Mouse (Mus musculus) adrenal gland (tissue): Measurements from ENCODE around the gene Pxdn.

Experiments used
- intact Hi-C: fragments of 180-260 bp; cut with DNase I; formaldehyde crosslinking; loops from one replicate; pipeline ENCODE4 v1.15.1; 2025
- long read RNA-seq, 2 experiments: library from polyadenylated mRNA; unstranded; transcript quantifications; one replicate each; pipeline ENCODE4 v2.0.0; 2020; ENCODE audit warnings: borderline replicate concordance in 1 of 2; ENCODE audit not compliant: insufficient replicate concordance in 1 of 2

Pxdn gene
- long read RNA-seq, experiment 1, partial matches to known transcripts: 1 of 5 reads
- long read RNA-seq, experiment 1, other reads (novel, unspliced or antisense): 4 of 5 reads
- long read RNA-seq, experiment 2, partial matches to known transcripts: 4 of 4 reads
- long read RNA-seq, experiment 2, other reads (novel, unspliced or antisense): 0 of 4 reads

DNA sequence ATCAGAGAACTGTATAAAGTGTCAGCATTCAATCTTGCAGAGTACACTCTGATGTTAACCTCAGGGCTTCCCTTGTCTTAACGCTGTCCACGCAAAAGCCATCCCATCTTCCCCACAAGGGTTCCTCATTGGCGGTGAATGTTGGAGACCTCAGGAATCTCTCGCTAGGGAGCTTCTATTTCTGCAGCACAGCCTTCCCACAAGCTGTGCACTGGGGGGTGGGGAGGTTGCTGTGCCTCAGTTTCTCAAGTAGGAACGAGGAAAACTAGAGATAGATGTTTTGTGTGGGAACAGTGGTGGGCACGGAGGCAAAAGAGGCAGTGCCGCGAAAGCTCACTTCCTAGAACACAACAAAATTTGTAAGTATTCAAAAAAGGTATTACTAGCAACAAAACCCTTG, at the start of gene Pxdn:
Gene Pxdn (plus strand): TSS at position 301 of the 400 bp plus-strand sequence.
- intact Hi-C loops: loop anchor here (5.0 kb wide), 1 partner anchor 40 kb away; no protein-coding TSS in a partner anchor

DNA sequence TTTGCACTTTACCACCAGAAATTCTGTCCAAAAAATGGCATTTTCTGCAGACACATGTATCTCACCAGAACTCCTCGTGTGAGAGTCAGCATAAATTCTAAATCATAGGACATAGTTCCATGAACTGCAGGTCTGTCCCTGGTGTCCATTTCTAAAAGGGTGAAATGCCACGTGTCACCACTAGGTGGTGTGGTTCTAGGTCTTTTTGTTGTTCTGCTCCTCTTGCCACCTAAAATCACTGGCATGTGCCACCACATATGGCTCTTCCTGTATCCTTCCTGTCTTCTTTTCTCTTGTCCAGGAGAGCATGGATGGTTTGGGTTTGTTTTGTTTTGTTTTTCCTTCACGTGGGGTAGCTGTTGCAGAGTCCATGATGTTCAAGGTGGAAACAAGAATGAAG, 42.7 kb upstream of the Pxdn start:
- intact Hi-C loops: no loop called here

DNA sequence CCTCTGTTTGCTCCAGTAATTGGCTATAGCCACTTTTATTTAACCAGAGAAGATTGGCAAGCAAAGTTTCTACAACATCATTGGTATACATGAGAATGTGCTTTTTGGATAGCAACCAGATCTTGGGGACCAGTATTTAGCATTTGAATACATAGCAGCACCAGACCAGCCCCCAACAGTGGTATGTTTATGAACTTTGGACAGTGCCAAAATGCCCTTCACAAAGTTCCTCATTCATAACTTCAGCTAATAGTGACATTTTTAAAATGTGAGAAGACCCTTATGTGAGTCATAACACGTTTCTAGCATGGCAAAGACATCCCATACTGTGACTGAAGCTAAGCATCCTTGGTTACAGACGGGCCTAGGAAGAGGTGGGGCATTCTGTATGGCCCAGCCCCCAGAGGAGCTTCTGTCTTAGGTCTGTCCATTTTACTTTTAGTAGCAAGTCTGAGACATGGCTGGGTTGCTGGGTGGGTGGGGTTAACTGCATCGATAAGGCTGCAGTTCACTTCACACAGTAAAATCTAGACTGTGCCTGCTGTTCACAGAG, 39.8 kb upstream of the Pxdn start:
- intact Hi-C loops: no loop called here

DNA sequence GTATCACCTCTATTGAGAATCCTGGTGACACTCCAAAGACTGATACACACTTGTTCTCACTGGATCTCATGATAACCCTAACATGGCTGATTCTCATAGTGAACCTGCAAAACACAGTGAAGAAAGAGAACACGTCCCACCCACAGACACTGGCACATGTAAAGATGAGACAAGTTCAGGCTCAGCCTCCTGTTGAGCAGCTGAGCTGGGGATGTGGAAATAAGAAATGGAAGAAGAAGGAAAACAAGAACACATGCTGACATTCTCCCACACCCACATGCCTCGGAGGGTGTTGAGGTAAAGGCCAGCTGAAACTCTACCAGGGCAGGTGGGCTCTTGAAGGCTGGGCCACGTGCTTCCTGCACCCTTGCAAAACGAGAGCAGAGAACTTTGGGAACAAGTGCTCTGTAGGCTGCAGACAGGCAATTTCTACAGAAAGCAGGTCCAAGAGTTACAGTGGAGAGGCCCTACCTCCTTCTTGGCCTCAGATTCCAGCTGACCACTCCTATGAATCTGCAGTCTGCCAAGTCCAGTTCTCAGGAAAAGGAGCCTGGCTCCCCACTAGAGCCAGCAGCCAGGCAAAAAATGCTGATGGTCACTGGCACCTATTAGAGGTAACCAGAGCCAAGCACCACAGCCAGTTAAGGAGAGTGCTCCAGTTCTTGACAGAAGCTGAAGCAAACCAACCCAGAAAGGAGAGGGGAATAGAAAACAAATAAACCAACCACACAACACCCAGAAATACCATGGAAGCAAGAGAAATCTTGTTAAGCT, 33.1 kb upstream of the Pxdn start:
- intact Hi-C loops: no loop called here

DNA sequence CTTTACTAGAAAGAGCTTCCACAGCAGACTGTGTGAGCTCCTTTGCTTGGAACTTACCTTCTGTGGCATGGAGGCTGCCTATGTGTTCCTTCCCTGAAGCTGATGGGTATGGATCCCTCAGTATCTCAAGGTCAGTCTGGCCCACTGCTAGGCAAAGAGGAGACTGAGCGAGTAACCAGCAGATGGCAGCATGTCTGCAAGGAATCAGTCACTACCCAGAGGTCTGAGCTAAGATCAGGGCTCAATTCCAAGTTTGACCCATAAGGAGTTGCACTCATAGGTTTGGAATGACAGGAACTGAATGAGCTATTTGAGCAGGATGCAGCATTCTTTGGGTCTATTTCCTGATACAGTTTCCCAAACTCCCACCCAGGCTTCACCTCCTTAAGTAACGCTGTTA, 30.4 kb upstream of the Pxdn start:
- intact Hi-C loops: loop anchor here (5.0 kb wide), 1 partner anchor 135 kb away; no protein-coding TSS in a partner anchor

DNA sequence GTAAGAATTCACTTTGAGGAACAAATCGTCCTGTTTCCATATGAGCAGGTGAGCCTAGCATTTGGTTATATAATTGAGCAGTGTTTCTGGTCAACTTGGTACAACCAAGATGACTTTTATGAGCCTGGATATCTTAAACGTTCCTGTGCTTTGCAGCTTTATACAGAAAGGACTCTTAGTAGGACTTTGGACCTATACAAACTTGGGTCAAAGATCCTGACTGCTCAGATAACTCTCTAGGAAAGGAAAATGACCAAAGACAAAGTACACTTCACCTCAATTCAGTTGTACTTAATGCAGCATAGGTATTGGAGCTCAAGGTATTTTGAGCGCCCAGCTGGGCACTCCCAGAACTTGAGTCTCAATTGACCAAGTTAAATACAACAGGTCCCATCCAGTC, 21.3 kb upstream of the Pxdn start:
- intact Hi-C loops: no loop called here

DNA sequence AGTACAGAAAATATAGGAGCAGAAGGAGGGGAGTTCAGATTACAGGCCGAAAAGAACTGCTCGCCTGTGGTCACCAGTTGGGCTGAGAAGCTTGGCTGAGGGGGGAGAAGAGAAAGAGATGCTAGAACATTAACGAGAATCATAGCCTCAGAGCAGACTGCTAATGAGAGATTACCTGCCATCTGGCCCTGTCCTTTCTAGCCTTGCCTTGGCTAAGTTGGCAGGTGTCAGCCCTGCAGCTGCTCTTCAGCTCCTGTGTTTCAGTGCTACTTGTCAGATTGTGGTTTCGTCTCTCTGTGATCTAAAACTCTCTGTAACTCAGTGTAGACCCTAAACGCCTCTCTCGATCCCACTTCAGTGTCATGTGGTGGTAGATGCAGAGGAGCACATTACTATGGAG, 20.6 kb upstream of the Pxdn start:
- intact Hi-C loops: no loop called here

DNA sequence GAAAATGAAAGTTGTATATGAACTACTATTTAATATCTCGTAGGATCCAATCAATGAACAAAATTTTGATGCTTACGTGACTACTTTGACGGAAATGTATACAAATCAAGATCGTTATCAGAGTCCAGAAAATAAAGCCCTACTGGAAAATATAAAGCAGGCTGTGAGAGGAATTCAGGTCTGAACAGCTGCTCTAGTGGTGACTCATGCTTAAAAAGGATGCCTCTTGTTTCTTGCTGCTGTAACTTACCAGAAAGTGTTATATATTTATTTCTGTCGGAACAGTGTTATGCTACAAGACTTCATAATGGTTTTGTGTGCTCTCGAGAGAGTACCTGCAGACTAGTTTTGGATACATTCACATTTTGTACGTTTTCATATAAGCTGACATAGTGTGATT, 17.1 kb upstream of the Pxdn start:
- intact Hi-C loops: loop anchor here (10.0 kb wide), 1 partner anchor 665 kb away; the partner anchor contains the start of gene Tmem18

DNA sequence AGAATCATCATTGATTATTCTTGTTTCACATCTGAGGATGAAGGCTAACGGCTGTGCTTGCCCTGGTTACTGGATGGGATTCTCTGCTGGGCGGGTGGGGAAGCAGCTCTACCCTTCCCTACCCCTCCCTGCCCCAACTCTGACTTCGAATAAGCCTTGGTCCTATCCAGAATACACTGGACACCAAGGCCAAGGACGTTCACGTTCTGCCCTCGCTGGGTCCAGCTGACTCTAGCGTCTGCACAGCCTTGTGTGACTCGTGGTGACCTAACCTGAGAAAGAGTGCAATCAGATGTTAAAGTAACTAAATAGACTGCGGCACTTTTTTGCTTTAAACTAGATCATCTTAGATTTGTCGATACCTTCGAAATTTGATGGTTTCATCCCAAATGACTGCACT, 15.9 kb upstream of the Pxdn start:
- intact Hi-C loops: loop anchor here (10.0 kb wide), 1 partner anchor 663 kb away; the partner anchor contains the start of gene Tmem18

DNA sequence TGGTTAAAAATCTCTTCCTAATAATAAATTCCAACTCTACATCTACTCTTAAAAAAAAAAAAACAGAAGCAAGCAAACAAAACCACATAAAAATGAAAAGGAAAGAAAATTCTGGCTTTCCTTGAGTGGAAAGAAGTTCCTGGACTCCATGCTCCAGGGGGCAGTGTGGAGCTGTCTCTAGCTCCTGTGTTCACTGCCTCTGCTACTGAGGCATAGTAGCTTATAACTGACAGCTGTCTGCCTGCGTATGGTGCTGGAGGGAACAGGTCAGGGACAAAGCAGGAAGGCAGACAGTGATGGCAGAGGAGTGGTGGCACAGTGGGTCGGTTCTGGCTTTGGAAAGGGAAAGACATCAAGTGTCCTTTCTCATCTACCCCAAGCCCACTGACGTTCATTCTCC, 10.5 kb upstream of the Pxdn start:
- intact Hi-C loops: loop anchor here (1.0 to 10.0 kb wide), 3 partner anchors 45 to 658 kb away; partner anchors contain the start of gene Tmem18

DNA sequence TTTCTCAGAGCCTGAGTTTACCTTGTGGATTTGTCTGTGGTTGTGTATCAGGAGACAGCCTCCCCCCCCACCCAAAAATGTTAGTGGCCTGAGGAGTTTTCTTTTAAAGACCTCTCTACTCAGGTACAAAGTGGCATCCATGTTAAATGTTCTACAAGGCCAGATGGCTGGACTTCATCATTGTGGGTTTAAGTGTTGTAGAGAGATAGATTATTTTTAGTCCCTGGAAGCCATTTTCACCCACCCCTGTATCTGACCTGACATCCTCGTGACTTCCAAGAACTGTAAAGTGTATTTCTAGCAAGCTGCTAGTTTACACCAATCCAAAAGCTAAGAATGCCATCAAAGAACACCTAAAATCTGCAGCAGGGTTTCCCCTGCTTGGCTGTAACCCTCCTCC, 6.8 kb upstream of the Pxdn start:
- intact Hi-C loops: no loop called here

DNA sequence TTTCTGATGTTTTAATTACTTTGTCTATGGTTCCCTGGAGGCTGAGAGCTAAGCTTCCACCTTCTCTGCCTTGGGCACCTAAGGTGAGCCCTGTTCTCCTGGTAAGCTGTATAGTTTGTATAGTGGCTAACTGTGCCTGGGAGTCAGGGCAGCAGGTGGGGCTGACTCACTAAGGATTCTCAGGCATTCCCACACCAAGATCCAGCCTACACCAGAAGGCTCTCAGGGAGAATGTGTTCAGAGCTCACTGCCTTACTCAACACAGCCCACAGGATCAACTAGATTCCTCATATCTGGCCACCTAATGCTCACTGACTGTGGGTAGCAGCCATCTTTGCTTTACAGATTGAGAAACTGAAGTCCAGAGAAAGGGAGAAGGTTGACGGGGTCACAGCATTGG, 4.5 kb upstream of the Pxdn start:
- intact Hi-C loops: no loop called here

DNA sequence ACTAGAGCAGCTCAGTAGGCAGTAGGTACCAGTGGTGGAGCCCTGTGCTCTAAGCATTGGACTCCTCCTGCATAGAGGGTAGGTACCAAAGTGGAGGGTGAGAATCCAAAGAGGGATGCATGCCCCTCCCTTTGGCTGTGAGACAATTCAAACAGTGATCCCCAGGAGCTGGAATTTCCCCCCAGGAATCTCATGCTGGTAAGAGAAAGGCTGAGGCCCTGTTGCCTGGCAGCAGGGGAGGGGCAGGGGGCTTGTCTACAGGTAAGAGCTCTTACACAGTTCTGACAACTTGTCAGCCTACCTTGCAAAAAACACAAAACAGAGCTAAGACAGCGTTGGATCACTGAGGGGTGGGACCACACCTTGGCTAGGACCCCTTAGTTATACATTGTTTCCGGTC, 3.9 kb upstream of the Pxdn start:
- intact Hi-C loops: no loop called here

DNA sequence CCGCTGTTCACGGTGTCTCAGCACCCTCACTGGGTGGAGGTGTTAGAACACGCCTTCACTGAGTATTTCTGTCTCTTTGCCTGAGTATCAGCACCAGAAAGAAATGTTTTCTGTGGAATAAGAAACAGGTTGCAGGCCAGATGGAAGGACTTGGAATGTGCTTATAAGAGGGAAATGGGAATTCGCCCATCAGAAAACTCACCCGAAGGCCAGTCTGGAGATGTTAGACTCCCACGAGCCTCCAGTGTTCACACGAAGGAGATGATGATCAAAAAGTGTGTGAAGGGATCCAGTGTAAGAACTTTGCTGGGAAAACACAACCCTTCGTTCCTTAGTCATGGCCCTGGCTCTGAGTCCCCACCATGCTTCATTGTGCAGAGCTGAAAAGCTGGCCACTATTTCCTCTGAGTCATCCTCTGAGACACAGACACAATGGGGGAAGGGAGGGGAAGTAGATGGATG, 3.3 kb upstream of the Pxdn start:
- intact Hi-C loops: no loop called here

DNA sequence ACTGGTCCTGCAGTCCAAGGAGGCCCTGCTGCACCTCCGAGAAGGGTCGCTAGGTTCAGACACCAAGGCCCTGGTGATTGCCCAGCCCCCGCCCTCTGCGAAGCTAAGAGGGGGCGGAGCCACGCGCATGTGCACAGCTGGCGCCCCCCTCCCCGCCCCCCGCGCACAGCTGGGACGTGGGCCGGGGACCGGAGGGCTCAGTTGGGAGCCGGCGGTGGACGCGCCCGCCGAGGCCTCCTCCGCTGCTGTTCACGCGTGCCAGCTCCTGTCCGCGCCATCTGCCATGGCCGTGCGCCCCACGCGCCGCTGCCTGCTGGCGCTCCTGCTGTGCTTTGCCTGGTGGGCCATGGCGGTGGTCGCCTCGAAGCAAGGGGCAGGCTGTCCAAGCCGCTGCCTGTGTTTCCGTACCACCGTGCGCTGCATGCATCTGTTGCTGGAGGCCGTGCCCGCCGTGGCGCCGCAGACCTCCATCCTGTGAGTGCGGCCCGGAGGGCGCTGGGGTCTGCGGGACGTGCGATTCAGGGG, 505 bp downstream of the Pxdn start:
- intact Hi-C loops: loop anchor here (5.0 kb wide), 1 partner anchor 39 kb away; no protein-coding TSS in a partner anchor

DNA sequence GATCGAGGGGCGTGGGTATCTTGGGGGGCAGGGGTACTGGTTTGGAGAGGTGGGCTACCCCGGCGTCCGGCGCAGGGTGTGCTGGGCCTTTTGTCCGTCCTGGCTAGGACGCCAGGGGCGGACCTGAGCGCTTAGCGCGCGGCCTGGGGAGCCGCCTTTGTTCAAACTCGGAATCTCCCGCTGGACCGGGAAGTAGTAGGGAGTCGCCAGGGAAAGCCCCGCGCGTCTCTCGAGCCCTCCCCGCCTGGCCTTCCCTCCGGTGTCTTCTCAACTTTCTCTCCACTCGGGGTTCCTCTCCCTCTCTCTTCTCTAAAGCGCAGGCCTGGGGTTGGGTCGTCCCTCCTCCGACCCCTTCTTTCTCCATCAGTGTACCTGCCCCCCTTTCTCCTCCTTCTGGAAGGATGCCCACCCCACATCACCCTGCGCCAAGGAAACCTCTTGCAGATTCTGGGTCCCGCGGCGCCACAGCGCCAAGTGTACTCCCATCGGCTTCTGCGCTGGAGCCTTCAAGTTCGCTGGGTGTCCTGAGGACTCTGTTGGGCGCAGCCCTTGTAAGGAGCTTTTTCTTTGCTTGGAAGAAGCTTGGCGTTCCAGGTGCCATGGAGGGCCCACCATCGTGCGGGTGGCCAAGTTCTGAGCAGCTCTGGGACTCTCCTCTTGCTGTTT, 1.1 kb downstream of the Pxdn start:
- intact Hi-C loops: loop anchor here (5.0 kb wide), 1 partner anchor 39 kb away; no protein-coding TSS in a partner anchor

DNA sequence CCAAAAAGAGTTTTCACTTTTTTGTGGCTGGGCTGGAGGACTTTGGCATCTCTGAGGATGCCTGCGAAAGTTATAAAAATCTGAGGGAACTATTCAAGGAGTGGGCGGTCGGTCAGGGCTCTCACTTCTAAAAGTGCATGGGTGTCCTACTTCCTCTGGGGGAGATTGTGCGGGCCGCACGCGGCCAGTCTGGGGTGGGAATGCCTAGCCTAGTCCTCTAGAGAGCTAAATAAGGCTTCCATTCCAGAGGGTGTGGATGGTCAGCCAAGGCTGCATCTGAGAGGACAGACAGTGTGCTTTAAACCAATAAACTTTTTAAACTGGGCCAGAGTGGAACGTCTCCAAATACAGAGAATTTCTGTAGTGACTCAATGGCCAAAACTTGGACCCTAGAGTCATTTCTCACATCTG, 1.9 kb downstream of the Pxdn start:
- intact Hi-C loops: loop anchor here (5.0 kb wide), 1 partner anchor 38 kb away; no protein-coding TSS in a partner anchor

DNA sequence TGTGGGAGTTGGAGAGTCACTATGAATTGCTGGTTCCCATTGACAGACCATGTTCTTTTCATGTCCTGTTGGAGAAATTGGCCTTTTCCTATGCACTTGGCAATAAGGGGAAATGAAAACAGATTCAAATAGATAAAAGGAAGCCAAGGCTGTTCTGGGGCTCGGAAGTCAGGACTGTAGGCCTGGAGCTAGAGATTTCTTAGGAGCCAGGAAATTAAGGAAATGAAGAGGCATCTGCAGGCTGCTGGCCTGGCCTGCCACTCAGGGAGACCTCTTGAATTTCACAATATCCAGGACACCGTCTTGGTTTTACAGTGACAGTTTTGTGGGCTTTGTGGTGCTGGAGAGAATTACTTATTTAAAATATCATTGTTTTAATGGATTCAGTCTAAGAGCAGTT, 5.0 kb downstream of the Pxdn start:
- intact Hi-C loops: no loop called here

DNA sequence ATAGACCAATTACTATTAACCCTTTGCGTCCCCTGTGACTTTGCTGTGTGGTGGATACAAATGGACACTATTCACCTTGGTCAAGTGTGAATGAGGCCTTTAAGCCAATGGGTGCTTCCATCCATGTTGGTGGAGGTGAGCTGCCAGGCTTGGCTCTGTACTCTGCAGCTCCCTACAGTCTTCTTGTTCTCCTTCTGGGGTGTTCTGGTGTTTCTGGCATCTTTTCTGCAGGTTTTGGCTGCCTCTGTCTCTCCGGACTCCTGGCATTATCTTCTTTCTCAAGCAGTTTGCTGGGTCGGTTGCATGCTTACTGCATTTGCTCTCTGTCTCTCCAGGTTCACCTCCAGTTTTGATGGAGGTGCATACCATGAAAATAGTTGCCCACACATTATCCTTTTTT, 7.2 kb downstream of the Pxdn start:
- intact Hi-C loops: no loop called here

DNA sequence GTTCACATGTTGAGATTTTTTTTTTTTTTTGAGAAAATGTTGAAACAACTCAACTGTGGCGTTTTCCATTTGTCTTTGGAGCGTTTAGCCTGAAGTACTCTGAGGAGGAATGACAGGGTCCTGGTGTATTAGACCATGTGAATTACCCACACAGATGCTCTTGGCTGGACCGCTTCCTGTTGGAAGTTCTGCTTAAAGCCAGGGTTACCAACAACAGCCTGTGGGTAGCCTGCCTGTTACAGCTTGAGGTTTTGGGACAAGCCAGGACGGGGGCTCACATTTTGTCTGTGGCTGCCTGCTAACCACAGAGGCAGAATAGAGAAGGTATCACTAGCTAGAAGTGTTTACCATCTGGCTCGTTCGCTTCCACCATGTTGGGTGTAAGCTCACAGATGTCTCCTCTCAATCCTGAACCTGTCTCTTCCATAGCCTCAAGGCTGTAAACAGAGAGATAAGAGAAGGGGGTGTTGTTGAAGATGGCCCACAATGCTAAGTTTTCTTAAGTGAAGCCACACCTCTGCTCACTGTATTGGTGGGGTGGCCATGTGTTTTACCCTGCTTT, 7.9 kb downstream of the Pxdn start:
- intact Hi-C loops: no loop called here

DNA sequence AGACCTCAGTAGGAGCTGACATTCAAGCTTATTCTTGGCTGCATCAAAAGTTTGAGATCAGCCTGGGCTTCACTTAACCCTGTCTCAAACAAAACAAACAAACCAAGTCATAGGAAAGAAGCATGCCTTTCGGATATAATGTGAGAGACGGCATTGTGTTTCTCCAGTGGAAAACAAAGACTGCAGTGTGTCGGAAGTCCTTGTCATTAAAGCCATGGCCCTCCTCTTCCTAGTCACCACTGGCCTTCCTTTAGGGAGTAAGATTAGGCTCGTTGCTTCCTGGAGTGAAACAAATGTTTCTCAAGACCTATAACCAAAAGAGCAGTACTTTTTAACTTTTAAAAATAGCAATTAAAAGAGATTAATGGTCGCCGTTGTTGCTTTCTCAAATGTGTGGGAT, 13.6 kb downstream of the Pxdn start:
- intact Hi-C loops: no loop called here
